Mouse (Mus musculus): ENCODE measurements around the gene Plagl1. TPM values are rescaled to one million over a fixed set of nuclear protein-coding genes. Genes with fewer than 3 reads are reported as not detected.
A peak's percentile ranks its signal among the peaks of the same experiment; 100 is the strongest.

The Plagl1 gene
- total RNA-seq, 1 experiment = 13.4 TPM

- TF ChIP-seq ZNF384 (IDR thresholded peaks at IDR 0.05; ENCODE audit: low read depth, low read length) (no peak), HCFC1 (IDR thresholded peaks at IDR 0.05; ENCODE audit: borderline replicate concordance, insufficient read depth, low read length) (no peak), CHD2 (IDR thresholded peaks at IDR 0.05; ENCODE audit: low read depth, low read length) (no peak), MAFK (IDR thresholded peaks at IDR 0.05; ENCODE audit: insufficient read depth, low read depth, low read length) (no peak), ZC3H11A (IDR thresholded peaks at IDR 0.05; ENCODE audit: borderline replicate concordance, low read depth, low read length) (no peak)
- H3K27ac ChIP-seq (ENCODE audit: insufficient read depth, low read depth, low read length, poor library complexity, severe bottlenecking) = no peak overlapping the region
- H3K9me3 ChIP-seq (ENCODE audit: control insufficient read depth, insufficient read depth, low read depth, low read length) = no peaks in the 10 kb centered on the region
- no peak overlapping the region for H3K4me3 ChIP-seq (ENCODE audit: insufficient read depth in 1 of 2, low read depth in 1 of 2, low read length in 2 of 2, poor library complexity in 1 of 2, severe bottlenecking in 1 of 2)
- no peaks in the 10 kb centered on the region for H3K36me3 ChIP-seq (ENCODE audit: control insufficient read depth, insufficient read depth, low read length, poor library complexity, severe bottlenecking)
- no peak for DNase-seq (ENCODE audit: low read depth, low spot score)
- no peak overlapping the region for H3K9ac ChIP-seq (ENCODE audit: insufficient read depth, low read depth, low read length, poor library complexity, severe bottlenecking)
- H3K4me1 ChIP-seq (ENCODE audit: control insufficient read depth in 2 of 2, insufficient read depth in 2 of 2, low read length in 2 of 2, poor library complexity in 1 of 2) = no peaks in the 10 kb centered on the region; a peak in 1 of 4 replicates
- in situ Hi-C loops (cut with MboI; ENCODE audit: low sequenced_read_pairs in 2 of 2, unreplicated experiment in 2 of 2) = no loop called here
Measured at GRCm38 (mm10) chr10:13029416-13029815, 30.9 kb upstream of the Plagl1 start.

- Histone ChIP-seq H3K4me1 (ENCODE audit: control insufficient read depth in 2 of 2, insufficient read depth in 2 of 2, low read length in 2 of 2, poor library complexity in 1 of 2) (no peaks in the 10 kb centered on the region), H3K9ac (ENCODE audit: insufficient read depth, low read depth, low read length, poor library complexity, severe bottlenecking) (no peak overlapping the region), H3K36me3 (ENCODE audit: control insufficient read depth, insufficient read depth, low read length, poor library complexity, severe bottlenecking) (no peaks in the 10 kb centered on the region), H3K27ac (ENCODE audit: insufficient read depth, low read depth, low read length, poor library complexity, severe bottlenecking) (0 out of 2 replicates have a peak overlapping the region, but pooled peaks have one; percentile 12), H3K9me3 (ENCODE audit: control insufficient read depth, insufficient read depth, low read depth, low read length) (no peaks in the 10 kb centered on the region), H3K4me3 (ENCODE audit: insufficient read depth in 1 of 2, low read depth in 1 of 2, low read length in 2 of 2, poor library complexity in 1 of 2, severe bottlenecking in 1 of 2) (no peak overlapping the region)
- TF ChIP-seq CHD2 (IDR thresholded peaks at IDR 0.05; ENCODE audit: low read depth, low read length) = no peak
- TF ChIP-seq ZNF384 (IDR thresholded peaks at IDR 0.05; ENCODE audit: low read depth, low read length) = no peak
- no peak for TF ChIP-seq MAFK (IDR thresholded peaks at IDR 0.05; ENCODE audit: insufficient read depth, low read depth, low read length)
- TF ChIP-seq HCFC1 (IDR thresholded peaks at IDR 0.05; ENCODE audit: borderline replicate concordance, insufficient read depth, low read length) = no peak
- DNase-seq (ENCODE audit: low read depth, low spot score) = no peak
- in situ Hi-C loops (cut with MboI; ENCODE audit: low sequenced_read_pairs in 2 of 2, unreplicated experiment in 2 of 2) = no loop called here
Measured at GRCm38 (mm10) chr10:13035270-13035669, 25.0 kb upstream of the Plagl1 start.

DNA sequence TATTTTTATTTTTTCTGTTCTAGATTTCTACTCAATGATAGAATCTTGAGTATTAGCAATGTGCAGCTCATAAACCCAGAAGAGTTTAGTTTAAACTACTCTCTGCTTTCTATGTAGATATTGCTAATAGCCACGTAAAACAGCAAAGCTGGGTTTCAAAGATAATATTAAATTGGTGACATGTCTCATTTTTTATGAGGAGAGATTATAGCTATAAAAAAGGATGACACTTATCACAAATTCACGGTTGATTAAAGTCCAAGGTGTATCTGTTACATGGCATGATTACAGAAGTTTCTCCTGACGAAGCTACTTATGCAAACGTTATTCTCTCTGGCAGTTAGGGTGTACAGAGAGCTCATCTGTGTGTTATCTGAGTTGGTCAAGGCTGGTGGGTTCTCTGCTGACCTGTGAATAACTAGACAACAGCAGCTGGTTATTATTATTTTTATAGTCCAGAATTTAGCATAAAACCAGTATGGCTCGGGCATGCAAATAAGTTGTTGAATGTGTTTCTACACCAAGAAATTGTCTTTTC is 20.6 kb upstream of the Plagl1 start:
- TF ChIP-seq ZNF384 (IDR thresholded peaks at IDR 0.05; ENCODE audit: low read depth, low read length) (no peak), ZC3H11A (IDR thresholded peaks at IDR 0.05; ENCODE audit: borderline replicate concordance, low read depth, low read length) (no peak), CHD2 (IDR thresholded peaks at IDR 0.05; ENCODE audit: low read depth, low read length) (no peak), MAFK (IDR thresholded peaks at IDR 0.05; ENCODE audit: insufficient read depth, low read depth, low read length) (no peak), HCFC1 (IDR thresholded peaks at IDR 0.05; ENCODE audit: borderline replicate concordance, insufficient read depth, low read length) (no peak)
- Histone ChIP-seq H3K4me3 (ENCODE audit: insufficient read depth in 1 of 2, low read depth in 1 of 2, low read length in 2 of 2, poor library complexity in 1 of 2, severe bottlenecking in 1 of 2) (no peak overlapping the region), H3K27ac (ENCODE audit: insufficient read depth, low read depth, low read length, poor library complexity, severe bottlenecking) (no peak overlapping the region), H3K9me3 (ENCODE audit: control insufficient read depth, insufficient read depth, low read depth, low read length) (no peaks in the 10 kb centered on the region), H3K4me1 (ENCODE audit: control insufficient read depth in 2 of 2, insufficient read depth in 2 of 2, low read length in 2 of 2, poor library complexity in 1 of 2) (no peaks in the 10 kb centered on the region), H3K9ac (ENCODE audit: insufficient read depth, low read depth, low read length, poor library complexity, severe bottlenecking) (no peak overlapping the region), H3K36me3 (ENCODE audit: control insufficient read depth, insufficient read depth, low read length, poor library complexity, severe bottlenecking) (no peaks in the 10 kb centered on the region)
- no peak for DNase-seq (ENCODE audit: low read depth, low spot score)
- in situ Hi-C loops (cut with MboI; ENCODE audit: low sequenced_read_pairs in 2 of 2, unreplicated experiment in 2 of 2) = no loop called here

GRCm38 (mm10) chr10:13044659-13045058 is 15.6 kb upstream of the Plagl1 start:
- in situ Hi-C loops (cut with MboI; ENCODE audit: low sequenced_read_pairs in 2 of 2, unreplicated experiment in 2 of 2) = no loop called here
- Histone ChIP-seq H3K36me3 (ENCODE audit: control insufficient read depth, insufficient read depth, low read length, poor library complexity, severe bottlenecking) (no peaks in the 10 kb centered on the region), H3K9me3 (ENCODE audit: control insufficient read depth, insufficient read depth, low read depth, low read length) (no peaks in the 10 kb centered on the region), H3K4me1 (ENCODE audit: control insufficient read depth in 2 of 2, insufficient read depth in 2 of 2, low read length in 2 of 2, poor library complexity in 1 of 2) (no peaks in the 10 kb centered on the region), H3K9ac (ENCODE audit: insufficient read depth, low read depth, low read length, poor library complexity, severe bottlenecking) (no peak overlapping the region), H3K27ac (ENCODE audit: insufficient read depth, low read depth, low read length, poor library complexity, severe bottlenecking) (no peak overlapping the region), H3K4me3 (ENCODE audit: insufficient read depth in 1 of 2, low read depth in 1 of 2, low read length in 2 of 2, poor library complexity in 1 of 2, severe bottlenecking in 1 of 2) (no peak overlapping the region)
- no peak for DNase-seq (ENCODE audit: low read depth, low spot score)
- TF ChIP-seq HCFC1 (IDR thresholded peaks at IDR 0.05; ENCODE audit: borderline replicate concordance, insufficient read depth, low read length) (no peak), CHD2 (IDR thresholded peaks at IDR 0.05; ENCODE audit: low read depth, low read length) (no peak), ZNF384 (IDR thresholded peaks at IDR 0.05; ENCODE audit: low read depth, low read length) (no peak), ZC3H11A (IDR thresholded peaks at IDR 0.05; ENCODE audit: borderline replicate concordance, low read depth, low read length) (no peak), MAFK (IDR thresholded peaks at IDR 0.05; ENCODE audit: insufficient read depth, low read depth, low read length) (no peak)

DNA sequence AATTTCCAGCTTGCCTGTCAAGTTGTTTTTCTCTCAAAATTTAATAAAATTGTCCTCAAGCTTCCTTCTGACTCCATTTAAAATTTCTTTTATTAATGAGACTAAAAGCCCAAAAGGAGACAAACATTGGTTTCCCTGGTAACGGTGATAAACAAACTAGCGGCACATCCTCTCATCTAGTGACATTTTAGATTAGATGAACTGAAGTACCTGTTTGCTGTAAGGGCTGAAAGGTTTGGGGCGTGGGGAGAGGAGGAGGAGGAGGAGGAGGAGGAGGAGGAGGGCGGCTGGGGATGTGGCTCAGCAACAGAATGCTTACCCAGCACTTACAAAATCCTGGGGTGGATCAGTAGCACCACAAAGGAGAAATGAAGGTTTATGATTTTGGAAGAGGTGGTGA is 12.5 kb upstream of the Plagl1 start:
- Histone ChIP-seq H3K27ac (ENCODE audit: insufficient read depth, low read depth, low read length, poor library complexity, severe bottlenecking) (no peak overlapping the region), H3K36me3 (ENCODE audit: control insufficient read depth, insufficient read depth, low read length, poor library complexity, severe bottlenecking) (no peaks in the 10 kb centered on the region), H3K4me3 (ENCODE audit: insufficient read depth in 1 of 2, low read depth in 1 of 2, low read length in 2 of 2, poor library complexity in 1 of 2, severe bottlenecking in 1 of 2) (no peak overlapping the region), H3K4me1 (ENCODE audit: control insufficient read depth in 2 of 2, insufficient read depth in 2 of 2, low read length in 2 of 2, poor library complexity in 1 of 2) (no peaks in the 10 kb centered on the region), H3K9ac (ENCODE audit: insufficient read depth, low read depth, low read length, poor library complexity, severe bottlenecking) (no peak overlapping the region), H3K9me3 (ENCODE audit: control insufficient read depth, insufficient read depth, low read depth, low read length) (no peaks in the 10 kb centered on the region)
- no peak for DNase-seq (ENCODE audit: low read depth, low spot score)
- in situ Hi-C loops (cut with MboI; ENCODE audit: low sequenced_read_pairs in 2 of 2, unreplicated experiment in 2 of 2) = no loop called here
- TF ChIP-seq ZNF384 (IDR thresholded peaks at IDR 0.05; ENCODE audit: low read depth, low read length) (no peak), CHD2 (IDR thresholded peaks at IDR 0.05; ENCODE audit: low read depth, low read length) (no peak), HCFC1 (IDR thresholded peaks at IDR 0.05; ENCODE audit: borderline replicate concordance, insufficient read depth, low read length) (no peak)

Measured in ES-E14 (cell line).